Mouse (Mus musculus) cerebellum, adult 2 months (tissue): ENCODE data around the gene Gm3952.

Experiments
- CTCF ChIP-seq: fragments of 200-500 bp; IDR thresholded peaks from 2 replicates; pipeline ENCODE4 v1.5.1; 2011; ENCODE audit warnings: low read depth, mild to moderate bottlenecking, control low read depth, low read length, moderate library complexity, borderline replicate concordance; ENCODE audit not compliant: insufficient read depth
- POLR2A ChIP-seq: fragments of 200-500 bp; IDR thresholded peaks from 2 replicates; pipeline ENCODE4 v1.6.1; 2011; ENCODE audit warnings: low read length, control low read depth, borderline replicate concordance; ENCODE audit not compliant: insufficient read depth

DNA sequence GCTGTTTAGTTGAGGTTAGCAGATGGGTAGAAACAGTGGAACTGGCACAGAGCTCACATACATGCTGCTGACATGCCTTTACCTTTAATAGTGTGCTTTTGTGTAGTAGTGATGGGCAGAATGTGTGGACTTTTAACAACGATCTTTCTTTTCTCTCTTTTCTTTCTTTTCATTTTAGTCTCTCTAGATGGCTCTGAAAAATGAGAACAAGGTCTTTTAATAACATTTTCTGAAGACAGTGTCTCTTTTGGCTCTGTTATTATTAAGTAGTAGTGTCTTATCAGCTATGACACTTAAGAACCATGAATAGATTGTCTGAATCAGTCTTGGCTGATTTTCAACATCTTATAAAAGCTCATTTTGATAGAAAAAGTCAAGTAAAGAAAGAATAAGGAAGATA lies at the start of gene Gm3952:
- no peak for TF ChIP-seq CTCF
- TF ChIP-seq POLR2A: no peak
